Mouse (Mus musculus) myocyte (in vitro differentiated cells): ENCODE data around the gene Slain1. TPM values are rescaled to one million over a fixed set of nuclear protein-coding genes. Genes with fewer than 3 reads are reported as not detected.

Experiments
- H3K27me3 ChIP-seq: one replicate; pipeline ENCODE4 v1.6.1; 2011; ENCODE audit not compliant: control insufficient read depth, insufficient read depth, insufficient read length
- H3K36me3 ChIP-seq: one replicate; pipeline ENCODE4 v1.6.1; 2011; ENCODE audit not compliant: control insufficient read depth, insufficient read depth
- H3K4me2 ChIP-seq: one replicate; pipeline ENCODE4 v1.6.1; 2011; ENCODE audit warnings: low read depth, control low read depth
- H3K4me3 ChIP-seq: one replicate; pipeline ENCODE4 v1.5.1; 2011; ENCODE audit warnings: mild to moderate bottlenecking, control low read depth, moderate library complexity
- H3K79me2 ChIP-seq: one replicate; pipeline ENCODE4 v1.6.1; 2011; ENCODE audit not compliant: control insufficient read depth, insufficient read depth
- H3ac ChIP-seq: one replicate; pipeline ENCODE4 v1.6.1; 2011; ENCODE audit not compliant: control insufficient read depth, insufficient read length
- CEBPB ChIP-seq: IDR thresholded peaks from 2 replicates; pipeline ENCODE4 v1.6.1; 2011; ENCODE audit warnings: mild to moderate bottlenecking, moderate library complexity; ENCODE audit not compliant: poor library complexity, insufficient read depth, severe bottlenecking
- E2F4 ChIP-seq: IDR thresholded peaks from one replicate; pipeline ENCODE4 v1.6.1; 2011; ENCODE audit warnings: mild to moderate bottlenecking, control low read depth, moderate library complexity; ENCODE audit not compliant: insufficient read depth
- MAX ChIP-seq: IDR thresholded peaks from one replicate; pipeline ENCODE4 v1.6.1; 2011; ENCODE audit warnings: low read depth, mild to moderate bottlenecking, control low read depth
- MYOD1 ChIP-seq, 3 experiments: IDR thresholded peaks; one replicate each; pipeline ENCODE4 v1.6.1; 2011; ENCODE audit warnings: control low read depth in 2 of 3, low read depth in 2 of 3, mild to moderate bottlenecking in 2 of 3, moderate library complexity in 1 of 3; ENCODE audit not compliant: insufficient read length in 2 of 3, control insufficient read depth in 1 of 3
- MYOG ChIP-seq, 3 experiments: IDR thresholded peaks; one replicate each; pipeline ENCODE4 v1.6.1; 2011; ENCODE audit warnings: control low read depth in 2 of 3, low read depth in 2 of 3, mild to moderate bottlenecking in 2 of 3; ENCODE audit not compliant: insufficient read length in 2 of 3, control insufficient read depth in 1 of 3, insufficient read depth in 1 of 3
- POLR2A ChIP-seq: IDR thresholded peaks from one replicate; pipeline ENCODE4 v1.6.1; 2011; ENCODE audit warnings: low read depth, mild to moderate bottlenecking, control low read depth, moderate library complexity; ENCODE audit not compliant: insufficient read length
- POLR2AphosphoS2 ChIP-seq: IDR thresholded peaks from one replicate; pipeline ENCODE4 v1.6.1; 2011; ENCODE audit warnings: low read depth, control low read depth; ENCODE audit not compliant: insufficient read length
- REST ChIP-seq: IDR thresholded peaks from one replicate; pipeline ENCODE4 v1.6.1; 2011; ENCODE audit warnings: mild to moderate bottlenecking, control low read depth, moderate library complexity; ENCODE audit not compliant: insufficient read depth, insufficient read length
- SRF ChIP-seq: IDR thresholded peaks from one replicate; pipeline ENCODE4 v1.6.1; 2011; ENCODE audit warnings: low read depth; ENCODE audit not compliant: control insufficient read depth, insufficient read length
- TCF12 ChIP-seq: IDR thresholded peaks from one replicate; pipeline ENCODE4 v1.6.1; 2011; ENCODE audit warnings: mild to moderate bottlenecking, control low read depth; ENCODE audit not compliant: poor library complexity, insufficient read depth, severe bottlenecking
- TCF3 ChIP-seq: IDR thresholded peaks from one replicate; pipeline ENCODE4 v1.6.1; 2011; ENCODE audit warnings: low read depth, control low read depth; ENCODE audit not compliant: insufficient read length
- USF1 ChIP-seq: IDR thresholded peaks from one replicate; pipeline ENCODE4 v1.6.1; 2011; ENCODE audit warnings: low read depth, mild to moderate bottlenecking, control low read depth, moderate library complexity
- polyA plus RNA-seq: library from polyadenylated mRNA; unstranded; fragments of >200 nt; fragmentation: generic; extraction: Trizol; gene quantifications from one replicate; pipeline ENCODE4 v1.2.1, GENCODE M21; 2012; ENCODE audit warnings: missing spikeins

Gene Slain1
- polyA plus RNA-seq, 1 experiment = not detected

DNA sequence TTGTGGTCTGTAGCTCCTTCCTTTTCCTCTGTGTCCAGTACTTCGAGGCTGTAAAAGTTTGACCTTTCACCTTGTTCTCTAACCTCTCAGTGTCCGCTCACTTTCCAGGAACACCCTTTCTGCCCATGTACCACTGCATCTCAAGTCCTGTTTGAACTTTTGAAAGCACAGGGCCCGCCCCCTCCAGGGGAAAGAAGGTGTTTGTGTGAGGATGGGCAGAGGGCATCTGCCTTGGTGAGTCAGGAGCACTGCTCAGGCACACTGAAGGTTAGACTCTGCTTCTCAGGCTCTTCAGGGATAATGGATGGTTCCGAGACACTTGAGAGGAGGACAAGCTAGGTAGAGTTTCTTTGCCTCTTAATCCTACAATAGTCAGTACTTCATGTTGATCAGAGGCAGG is 7.8 kb downstream of the Slain1 start:
- Histone ChIP-seq H3K4me2 (no peak overlapping the region), H3ac (no peak overlapping the region), H3K36me3 (no peaks in the 10 kb centered on the region), H3K79me2 (no peaks in the 10 kb centered on the region), H3K4me3 (no peak overlapping the region), H3K27me3 (no peaks in the 10 kb centered on the region)
- TF ChIP-seq REST = no peak
- TF ChIP-seq CEBPB = no peak
- no peak for TF ChIP-seq POLR2A
- TF ChIP-seq TCF3 = no peak
- TF ChIP-seq USF1 = no peak
- no peak for TF ChIP-seq MYOG (IDR thresholded peaks at IDR 0.05; ENCODE audit: control insufficient read depth in 1 of 3, insufficient read depth in 1 of 3, insufficient read length in 2 of 3, low read depth in 2 of 3)
- TF ChIP-seq POLR2AphosphoS2 = no peak
- no peak for TF ChIP-seq TCF12

DNA sequence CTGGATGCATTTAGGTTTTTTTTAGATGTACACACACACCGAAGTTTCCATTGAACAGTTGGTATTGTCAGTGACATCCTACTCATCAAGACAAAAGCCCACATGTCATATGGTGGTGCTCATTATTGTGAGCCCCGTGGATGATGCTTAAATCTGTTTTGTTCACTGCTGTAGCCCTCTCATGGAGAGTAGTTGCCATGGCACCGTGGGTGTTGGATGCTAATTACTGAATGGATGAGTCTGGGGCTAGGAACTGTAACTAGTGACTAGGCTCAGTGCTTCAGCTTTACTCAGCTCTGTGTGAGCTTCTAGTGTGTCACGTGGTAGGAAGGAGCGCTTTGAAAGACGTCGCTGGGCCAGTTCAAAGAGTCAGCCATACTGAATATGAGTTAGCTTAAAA is 13.0 kb downstream of the Slain1 start:
- no peak overlapping the region for H3K4me2 ChIP-seq
- no peaks in the 10 kb centered on the region for H3K79me2 ChIP-seq
- TF ChIP-seq USF1 = no peak
- TF ChIP-seq POLR2A = no peak
- no peak for TF ChIP-seq MYOG (IDR thresholded peaks at IDR 0.05; ENCODE audit: control insufficient read depth in 1 of 3, insufficient read depth in 1 of 3, insufficient read length in 2 of 3, low read depth in 2 of 3)
- TF ChIP-seq MYOD1 (IDR thresholded peaks at IDR 0.05; ENCODE audit: control insufficient read depth in 1 of 3, insufficient read length in 2 of 3, low read depth in 2 of 3) = no peak
- H3K27me3 ChIP-seq = no peaks in the 10 kb centered on the region
- no peaks in the 10 kb centered on the region for H3K36me3 ChIP-seq
- H3K4me3 ChIP-seq = no peak overlapping the region
- no peak overlapping the region for H3ac ChIP-seq

DNA sequence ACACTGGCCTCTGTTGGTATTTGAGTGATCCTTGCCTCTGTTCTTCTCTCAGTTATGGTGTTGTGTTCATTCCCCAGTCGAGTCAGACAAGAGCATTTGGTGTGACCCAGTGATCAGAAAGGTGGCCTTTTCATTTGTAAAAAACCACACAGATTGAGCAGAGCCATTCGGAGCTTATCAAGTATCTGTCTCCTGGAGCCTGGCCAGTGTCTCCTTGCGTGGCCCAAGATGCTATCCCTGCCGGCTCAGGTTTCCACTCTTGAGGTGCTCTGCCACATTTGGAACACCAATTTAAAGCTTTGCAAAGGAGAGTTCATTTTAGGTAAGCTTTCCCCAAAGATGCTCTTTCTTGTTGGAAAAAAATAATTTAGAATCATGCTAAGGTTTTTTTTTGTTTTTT is 14.4 kb downstream of the Slain1 start:
- H3ac ChIP-seq = no peak overlapping the region
- no peaks in the 10 kb centered on the region for H3K79me2 ChIP-seq
- H3K4me2 ChIP-seq = no peak overlapping the region
- H3K4me3 ChIP-seq = no peak overlapping the region
- H3K36me3 ChIP-seq = no peaks in the 10 kb centered on the region
- H3K27me3 ChIP-seq = no peaks in the 10 kb centered on the region
- no peak for TF ChIP-seq USF1

DNA sequence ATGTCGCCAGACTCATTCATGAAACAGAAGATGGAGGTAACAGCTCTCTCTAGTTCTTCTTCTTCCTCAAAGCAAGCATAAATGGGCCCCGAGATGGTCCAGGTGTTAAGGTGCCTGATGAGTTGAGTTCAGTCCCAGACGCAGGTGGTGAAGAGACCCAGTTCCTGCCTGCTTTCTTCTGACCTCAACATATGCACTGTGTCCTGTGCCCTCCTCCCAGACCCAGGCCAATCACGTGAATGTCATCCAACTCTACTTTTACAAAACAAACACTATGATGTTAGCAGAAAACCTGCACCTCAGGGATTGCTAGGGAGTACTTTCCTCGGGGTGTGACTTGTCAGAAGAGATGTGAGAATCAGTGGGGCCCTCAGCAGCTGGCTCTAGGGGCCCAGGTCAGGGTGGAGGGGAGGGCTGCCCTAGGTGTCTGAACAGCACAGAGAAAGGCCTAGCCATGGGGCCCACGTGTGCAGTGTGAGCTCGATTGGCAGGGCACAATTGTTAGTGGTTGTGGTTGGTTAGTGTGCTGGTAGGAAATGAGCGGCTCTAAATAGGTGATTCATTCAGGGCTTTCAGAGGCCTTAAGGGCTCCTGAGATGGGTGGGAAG is 16.4 kb downstream of the Slain1 start:
- TF ChIP-seq MYOG (IDR thresholded peaks at IDR 0.05; ENCODE audit: control insufficient read depth in 1 of 3, insufficient read depth in 1 of 3, insufficient read length in 2 of 3, low read depth in 2 of 3) = no peak
- TF ChIP-seq POLR2AphosphoS2 = no peak
- TF ChIP-seq TCF3 = no peak
- TF ChIP-seq POLR2A = no peak
- TF ChIP-seq TCF12 = no peak
- no peak for TF ChIP-seq CEBPB
- TF ChIP-seq E2F4 = no peak
- no peak for TF ChIP-seq SRF
- TF ChIP-seq USF1 = no peak
- no peak for TF ChIP-seq MYOD1 (IDR thresholded peaks at IDR 0.05; ENCODE audit: control insufficient read depth in 1 of 3, insufficient read length in 2 of 3, low read depth in 2 of 3)
- no peak for TF ChIP-seq MAX
- TF ChIP-seq REST = no peak

DNA sequence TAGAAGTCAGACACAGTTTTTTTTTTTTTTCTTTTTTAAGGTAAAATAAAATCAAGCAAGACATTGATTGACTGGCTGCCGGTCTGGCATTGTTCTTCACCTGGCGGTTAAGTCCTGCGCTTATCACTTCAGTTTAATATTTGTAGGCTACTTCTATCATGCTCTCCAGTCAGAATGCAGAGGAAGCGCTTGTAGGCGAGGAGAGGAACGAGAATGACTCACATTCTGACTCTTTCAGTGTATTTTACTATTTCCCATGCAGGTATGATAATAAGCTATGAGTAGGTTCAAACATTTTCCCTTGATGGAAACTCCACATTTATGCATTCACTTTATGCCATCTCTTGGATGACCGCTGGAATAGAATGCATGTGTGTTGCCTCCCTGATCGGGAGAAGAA is 17.0 kb downstream of the Slain1 start:
- Histone ChIP-seq H3K4me3 (no peak overlapping the region), H3K36me3 (no peaks in the 10 kb centered on the region), H3K79me2 (no peaks in the 10 kb centered on the region), H3K27me3 (no peaks in the 10 kb centered on the region), H3K4me2 (no peak overlapping the region), H3ac (no peak overlapping the region)
- TF ChIP-seq REST = no peak
- TF ChIP-seq TCF12 = no peak
- TF ChIP-seq POLR2AphosphoS2 = no peak
- no peak for TF ChIP-seq POLR2A
- TF ChIP-seq TCF3 = no peak
- TF ChIP-seq E2F4 = no peak
- TF ChIP-seq SRF = no peak
- TF ChIP-seq USF1 = no peak
- no peak for TF ChIP-seq CEBPB
- TF ChIP-seq MAX = no peak
- TF ChIP-seq MYOG (IDR thresholded peaks at IDR 0.05; ENCODE audit: control insufficient read depth in 1 of 3, insufficient read depth in 1 of 3, insufficient read length in 2 of 3, low read depth in 2 of 3) = no peak
- no peak for TF ChIP-seq MYOD1 (IDR thresholded peaks at IDR 0.05; ENCODE audit: control insufficient read depth in 1 of 3, insufficient read length in 2 of 3, low read depth in 2 of 3)

More for the DNA sequence above, 16.4 kb downstream of the Slain1 start:
- H3K36me3 ChIP-seq = no peaks in the 10 kb centered on the region
- H3K4me2 ChIP-seq = no peak overlapping the region
- no peaks in the 10 kb centered on the region for H3K27me3 ChIP-seq
- no peaks in the 10 kb centered on the region for H3K79me2 ChIP-seq
- no peak overlapping the region for H3ac ChIP-seq
- H3K4me3 ChIP-seq = no peak overlapping the region
